Mouse (Mus musculus): ENCODE results near the gene Pnpo.

GRCm38 (mm10) chr11:96979329-96979728 is 35.5 kb upstream of the Pnpo start:
- TF ChIP-seq CTCF (IDR thresholded peaks at IDR 0.05; ENCODE audit: low read depth): no peak
- TF ChIP-seq EP300 (optimal IDR thresholded peaks at IDR 0.05): no peak

Measured in stomach, postnatal 0 days (tissue).